Comparison of ENCODE assay signal across 8 mouse cellular contexts in the genomic region with DNA sequence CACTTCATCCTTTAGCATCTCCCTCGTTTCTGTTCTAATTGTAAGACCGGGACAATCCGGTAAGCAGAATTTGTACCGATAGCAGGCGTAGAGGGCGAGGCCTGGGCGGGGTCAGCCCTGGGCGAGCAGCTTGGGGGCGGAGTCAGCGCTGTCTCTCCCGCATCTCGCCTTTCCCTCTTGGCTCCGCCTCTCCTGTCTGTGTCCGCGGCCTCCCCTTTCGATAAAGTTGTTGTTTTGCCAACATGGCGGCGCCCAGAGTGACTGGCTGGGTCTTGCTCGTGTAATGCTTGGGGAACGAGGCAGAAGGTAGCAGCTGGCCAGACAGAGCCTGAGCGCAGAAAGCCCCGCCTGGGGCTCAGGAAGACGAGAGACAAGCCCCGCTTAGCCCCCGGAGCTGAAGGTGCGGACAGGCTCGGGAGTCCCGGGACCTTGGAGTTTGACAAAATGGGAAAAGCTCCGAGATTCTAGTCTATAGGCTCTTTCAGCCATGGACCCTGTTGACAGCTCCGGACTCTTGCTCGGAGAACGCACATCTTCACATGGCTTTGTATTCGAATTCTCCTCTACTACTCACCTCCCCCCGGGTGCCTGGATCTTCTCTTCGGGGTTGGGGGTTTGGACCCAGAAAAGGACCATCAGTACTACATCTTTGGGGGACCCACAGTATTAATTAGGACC. TPM values are rescaled to one million over a fixed set of nuclear protein-coding genes. Genes with fewer than 3 reads are reported as not detected.
DNase-seq lines count a peak whose midpoint lies in the region; ATAC-seq lines count a peak whose summit lies in the region.

A gene (plus strand): TSS at position 220 of the 678 bp plus-strand sequence.

- peaks cover 17% of the 10 kb centered on the region for H3K4me1 ChIP-seq in hindbrain, embryonic 15.5 days (replicated peaks)

- H3K4me2 ChIP-seq in hindbrain, embryonic 15.5 days: peak within 1 kb of the TSS; percentile 59

- H3K36me3 ChIP-seq in hindbrain, embryonic 15.5 days: no peaks in the 10 kb centered on the region

- WGBS in hindbrain, embryonic 15.5 days: under 1% methylated on average over 35 of the region's 35 CpGs

- H3K9ac ChIP-seq in hindbrain, embryonic 15.5 days: peak within 1 kb of the TSS; percentile 62

- H3K9me3 ChIP-seq in hindbrain, embryonic 15.5 days: no peaks in the 10 kb centered on the region

- no peaks in the 10 kb centered on the region for H3K27me3 ChIP-seq in hindbrain, embryonic 15.5 days

- peak within 1 kb of the TSS; percentile 57 for H3K4me3 ChIP-seq in hindbrain, embryonic 15.5 days

- H3K27ac ChIP-seq in hindbrain, embryonic 15.5 days (replicated peaks): peak within 1 kb of the TSS; percentile 89

- peak; percentile 93 for DNase-seq in T-cell, adult 2 months (ENCODE audit: low spot score)
- peak; percentile 91 to 93 for DNase-seq in cerebellum, postnatal 36 days
- peak; percentile 88 to 91 for DNase-seq in frontal cortex, postnatal 36 days (ENCODE audit: low spot score in 2 of 2)
- peak; percentile 90 for DNase-seq in left cerebral cortex, adult 11 months (ENCODE audit: low spot score)
- peak; percentile 95 for DNase-seq in lung, postnatal 4 days
- DNase-seq in retina, postnatal 7 days (ENCODE audit: low read depth, low spot score): peak; percentile 86
- peak; percentile 72 for DNase-seq in urinary bladder, adult 2 months (ENCODE audit: low spot score)

- ATAC-seq in hindbrain, embryonic 15.5 days (ENCODE audit: low FRiP score, low read depth): peak; percentile 99

RNA-seq across cellular contexts. Expression of the gene that starts here (rescaled TPM):
- polyA plus RNA-seq in hindbrain, embryonic 15.5 days (2015; fragmentation: Nextera tagmentation; extraction: Ambion mirVana): 718 and 834 TPM in 2 replicates
- polyA plus RNA-seq in urinary bladder, adult 2 months (2012; rRNA removed): 280 and 1,738 TPM in 2 replicates

Comparison
In these comparisons a context has a peak if more than half of its experiments do, and no peak if none do; other contexts are left out.
1. Peak in every context shown above with its lines: DNase-seq, ATAC-seq, H3K4me3 ChIP-seq and H3K27ac ChIP-seq.